Mouse (Mus musculus) kidney, adult 2 months (tissue): Measurements from ENCODE around the gene Alyref.

Source experiments
- CTCF ChIP-seq: fragments of 200-500 bp; conservative IDR thresholded peaks from 2 replicates; pipeline ENCODE4 v1.5.1; 2011; ENCODE audit warnings: low read depth, mild to moderate bottlenecking, control low read depth, low read length, moderate library complexity, mixed read lengths; ENCODE audit not compliant: insufficient read depth, insufficient read length
- POLR2A ChIP-seq: fragments of 200-500 bp; IDR thresholded peaks from one replicate; pipeline ENCODE4 v1.6.1; 2011; ENCODE audit warnings: low read depth, low read length, control low read depth

GRCm38 (mm10) chr11:120571122-120571521, 27.0 kb downstream of the Alyref start:
- TF ChIP-seq CTCF (no peak), POLR2A (no peak)
